Mouse (Mus musculus): ENCODE measurements around the gene Gm49355. TPM values are rescaled to one million over a fixed set of nuclear protein-coding genes. Genes with fewer than 3 reads are reported as not detected.

Gene Gm49355
- polyA plus RNA-seq (2014; fragmentation: Illumina TruSeq; extraction: RNeasy Lipid Tissue Mini Kit (QIAGEN cat#74804); ENCODE audit: low read depth, low replicate concordance), result 0.47 TPM

DNA sequence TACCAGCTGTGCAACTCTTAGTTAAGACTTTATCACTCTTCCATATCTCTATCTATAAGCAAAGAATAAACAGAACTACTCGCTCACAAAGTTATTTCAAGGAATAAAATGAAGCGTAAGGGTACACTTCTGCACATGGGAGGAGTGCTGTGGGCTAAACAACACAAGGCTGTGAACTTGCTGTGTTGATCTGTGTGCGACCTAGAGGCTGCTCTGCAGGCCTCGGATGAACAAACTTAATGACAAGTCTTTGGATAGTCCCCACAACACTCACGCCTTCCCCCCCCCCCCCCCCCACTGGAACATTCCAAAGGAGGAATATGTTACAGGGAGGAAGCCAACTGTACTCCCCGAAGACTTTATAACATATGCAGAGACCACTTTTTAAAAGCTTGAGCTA, at the start of gene Gm49355:
Gm49355 (plus strand) TSS at position 336 of the 400 bp plus-strand sequence.

DNA sequence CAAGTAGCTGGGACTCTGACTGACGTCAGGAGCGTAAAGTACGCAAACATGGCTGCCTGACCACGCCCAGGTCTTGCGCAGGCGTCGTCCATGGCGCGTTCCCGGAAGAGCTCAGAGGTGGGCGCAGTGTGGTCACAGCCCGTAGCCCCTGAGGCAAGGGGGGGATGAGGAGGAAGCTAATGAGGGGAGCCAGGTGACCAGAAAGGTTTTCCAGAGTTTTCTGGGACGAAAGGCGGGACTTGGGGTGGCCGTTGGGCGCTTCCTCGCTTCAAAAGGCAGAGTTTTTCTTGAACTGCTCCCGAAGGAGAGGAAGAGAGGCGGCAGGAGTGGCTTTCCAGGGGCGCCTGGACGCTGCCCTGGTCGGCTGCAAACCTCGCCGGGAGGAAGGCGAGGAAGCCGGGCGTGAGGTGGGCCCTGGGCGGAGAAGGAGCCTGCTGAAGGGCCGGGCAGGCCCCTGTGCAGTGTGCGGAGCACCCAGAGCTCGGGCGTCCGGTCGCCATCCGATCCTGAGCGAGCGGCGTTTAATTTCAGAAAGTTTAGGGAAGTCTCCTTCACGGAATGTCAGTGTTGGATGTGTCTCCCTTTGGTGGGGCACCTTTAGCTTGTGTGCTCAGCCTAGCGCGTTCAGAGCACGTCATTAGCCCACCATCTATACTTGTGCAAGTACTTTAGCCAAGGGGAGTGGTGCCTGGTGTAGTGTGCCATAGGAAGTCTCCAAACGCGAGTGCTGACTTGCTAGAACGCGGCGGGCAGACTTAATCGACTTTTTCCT, 551 bp downstream of the Gm49355 start, which contains the start of gene 3830406C13Rik:
3830406C13Rik (plus strand) TSS at position 33 of the 772 bp plus-strand sequence.

DNA sequence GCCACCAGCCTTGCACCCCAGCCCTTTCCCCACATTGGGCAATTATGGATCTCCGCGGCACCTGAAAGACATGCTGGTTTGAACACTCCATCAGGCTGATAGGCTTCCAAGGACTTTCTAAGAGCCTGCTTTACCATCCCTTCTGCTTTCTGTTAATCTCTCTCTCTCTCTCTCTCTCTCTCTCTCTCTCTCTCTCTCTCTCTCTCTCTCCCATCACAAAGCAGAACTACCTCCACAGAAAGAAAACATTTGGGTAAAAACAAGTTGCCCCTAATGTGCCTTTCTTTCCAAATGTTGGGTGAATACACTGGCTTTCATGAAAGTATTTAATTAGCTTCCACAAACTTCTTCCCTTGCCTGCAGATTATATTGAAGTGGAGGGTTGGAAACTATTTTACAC, 64.3 kb downstream of the Gm49355 start, which contains the start of gene Fezf2:
Fezf2 (minus strand) TSS at position 101 of the 400 bp plus-strand sequence.

Other genes starting within 250 kb of the Gm49355 start
- 194 TPM for gene 3830406C13Rik, start 197 bp downstream of the Gm49355 start, polyA plus RNA-seq (2014; fragmentation: Illumina TruSeq; extraction: RNeasy Lipid Tissue Mini Kit (QIAGEN cat#74804); ENCODE audit: low read depth, low replicate concordance)
- not detected for gene Fezf2, start 64.2 kb downstream of the Gm49355 start, polyA plus RNA-seq (2014; fragmentation: Illumina TruSeq; extraction: RNeasy Lipid Tissue Mini Kit (QIAGEN cat#74804); ENCODE audit: low read depth, low replicate concordance)